Mouse (Mus musculus) forebrain, embryonic 14.5 days (tissue): Measurements from ENCODE around the gene Zpr1. TPM values are rescaled to one million over a fixed set of nuclear protein-coding genes. Genes with fewer than 3 reads are reported as not detected.

ENCODE experiments used
- ATAC-seq: fragments of 200-750 bp; cut with Nextera tagmentation; 2 replicates; pipeline ENCODE4 v1.8.0; 2017; ENCODE audit warnings: mild to moderate bottlenecking, moderate library complexity
- DNase-seq: peaks from one replicate; pipeline ENCODE4 v3.0.0-alpha.2; 2015; ENCODE audit warnings: low spot score
- H3K27ac ChIP-seq: fragments of 300-500 bp; sonication (generic); 2 replicates; pipeline ENCODE4 v1.5.1; 2014; ENCODE audit warnings: low read depth, mild to moderate bottlenecking, control low read depth, low read length, moderate library complexity
- H3K27me3 ChIP-seq: fragments of 300-500 bp; sonication (generic); replicated peaks from 2 replicates; pipeline ENCODE4 v1.6.1; 2014; ENCODE audit warnings: low read length, control low read depth, mixed read lengths; ENCODE audit not compliant: control insufficient read depth, insufficient read depth
- H3K36me3 ChIP-seq: fragments of 300-500 bp; sonication (generic); 2 replicates; pipeline ENCODE4 v1.6.1; 2014; ENCODE audit warnings: low read length, control low read depth; ENCODE audit not compliant: control insufficient read depth, insufficient read depth
- H3K4me1 ChIP-seq: fragments of 300-500 bp; sonication (generic); 2 replicates; pipeline ENCODE4 v1.6.1; 2014; ENCODE audit warnings: antibody characterized with exemption, low read length, control low read depth; ENCODE audit not compliant: control insufficient read depth, insufficient read depth
- H3K4me2 ChIP-seq: fragments of 300-500 bp; sonication (generic); 2 replicates; pipeline ENCODE4 v1.6.1; 2014; ENCODE audit warnings: mild to moderate bottlenecking, control low read depth, low read length
- H3K4me3 ChIP-seq: fragments of 300-500 bp; sonication (generic); 2 replicates; pipeline ENCODE4 v1.5.1; 2014; ENCODE audit warnings: low read depth, low read length, control low read depth
- H3K9ac ChIP-seq: fragments of 300-500 bp; sonication (generic); 2 replicates; pipeline ENCODE4 v1.6.1; 2014; ENCODE audit warnings: mild to moderate bottlenecking, low read length, control low read depth, moderate library complexity
- H3K9me3 ChIP-seq: fragments of 300-500 bp; sonication (generic); replicated peaks from 2 replicates; pipeline ENCODE4 v1.6.1; 2016; ENCODE audit warnings: low read length, control low read depth, mixed read lengths; ENCODE audit not compliant: control insufficient read depth
- WGBS: fragments of 180-500 bp; shearing (Covaris S2); extraction: QIAGEN DNeasy Blood & Tissue Kit; methylation state at CpG from one replicate; pipeline ENCODE4 v1.1.7; 2014; 5-methylcytosine and 5-hydroxymethylcytosine counted together
- polyA plus RNA-seq: library from polyadenylated mRNA; unstranded; fragments of >200 nt; fragmentation: Nextera tagmentation; extraction: Ambion mirVana; gene quantifications from 2 replicates; pipeline ENCODE4 v1.2.1, GENCODE M21; 2014

Zpr1 gene
- polyA plus RNA-seq, 1 experiment from 2014 or later, result 68.8 TPM

DNA sequence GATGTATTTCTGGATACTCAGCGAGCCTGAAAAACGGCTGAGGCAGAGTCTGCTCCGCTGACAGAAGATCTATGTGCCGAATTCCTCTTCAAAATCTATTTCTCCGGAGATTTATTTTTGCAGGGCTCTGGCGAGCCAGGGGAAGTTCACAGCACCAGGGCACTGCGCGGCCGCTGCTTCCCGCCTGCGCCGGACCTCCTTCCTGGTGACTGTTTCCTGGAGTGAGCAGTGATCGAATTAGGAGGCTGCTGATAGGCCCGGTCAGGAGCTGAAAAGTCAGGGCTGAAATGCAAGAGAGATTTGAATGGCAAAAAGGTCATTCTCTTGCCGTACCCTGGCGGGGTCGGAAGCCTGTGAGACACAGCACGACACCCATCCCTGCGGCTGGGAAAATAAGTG, 56.4 kb downstream of the Zpr1 start:
- DNase-seq, result peak; percentile 31
- ATAC-seq, result peak; percentile 26; the same call in 1 of the 2 replicates
- WGBS, result 6% methylated on average over 19 of the region's 19 CpGs
- Histone ChIP-seq H3K36me3 (no peaks in the 10 kb centered on the region), H3K4me3 (peak overlapping the region; percentile 11), H3K9ac (peak overlapping the region; percentile 60), H3K9me3 (no peaks in the 10 kb centered on the region), H3K27me3 (no peaks in the 10 kb centered on the region), H3K4me1 (peaks cover 14% of the 10 kb centered on the region; the same call in 1 of the 2 replicates), H3K4me2 (peak overlapping the region; percentile 50), H3K27ac (peak overlapping the region; percentile 83)

DNA sequence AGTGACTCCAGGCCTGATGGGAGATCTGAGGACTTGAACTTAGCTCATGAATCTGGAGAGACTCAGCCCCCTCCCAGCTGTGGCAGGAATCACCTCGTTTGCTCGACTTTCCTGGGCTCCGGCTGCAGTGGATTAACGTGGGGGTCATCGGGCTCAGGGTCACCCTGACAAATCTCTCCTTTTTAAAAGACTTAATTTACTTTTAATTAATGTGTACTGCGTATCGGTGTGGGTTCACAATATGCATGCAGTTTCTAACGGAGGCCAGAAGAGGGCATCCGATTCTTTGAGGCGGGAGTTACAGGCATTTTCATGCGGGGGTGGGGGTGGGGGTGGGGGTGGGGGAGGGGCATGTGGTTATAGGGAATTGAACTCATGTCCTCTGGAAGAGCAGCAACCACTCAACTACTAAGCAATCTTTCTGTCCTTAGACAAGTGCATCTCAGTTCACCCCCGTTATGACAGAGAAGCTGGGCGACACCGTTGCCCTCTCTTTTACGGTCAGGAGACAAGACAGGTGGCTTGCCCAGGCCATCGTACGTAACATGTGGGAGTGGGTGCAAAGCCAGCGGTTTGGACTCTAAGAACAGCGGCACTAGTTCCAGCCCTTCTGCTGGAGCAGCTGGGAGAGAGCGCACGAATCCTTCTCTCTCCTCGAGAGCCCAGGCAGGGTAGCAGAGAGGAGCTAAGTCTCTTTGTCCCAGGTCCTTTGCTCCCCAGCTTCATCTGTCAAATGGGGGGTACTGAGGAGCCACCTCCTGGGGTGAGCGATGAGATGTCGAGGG, 57.1 kb downstream of the Zpr1 start:
- Histone ChIP-seq H3K4me3 (no peak overlapping the region), H3K27ac (0 out of 2 replicates have a peak overlapping the region, but pooled peaks have one; percentile 83), H3K27me3 (no peaks in the 10 kb centered on the region), H3K9me3 (no peaks in the 10 kb centered on the region), H3K9ac (no peak overlapping the region), H3K36me3 (no peaks in the 10 kb centered on the region), H3K4me1 (peaks cover 14% of the 10 kb centered on the region; the same call in 1 of the 2 replicates), H3K4me2 (no peak overlapping the region)
- ATAC-seq, result no peak
- WGBS, result 22% methylated on average over 24 of the region's 24 CpGs
- no peak for DNase-seq

DNA sequence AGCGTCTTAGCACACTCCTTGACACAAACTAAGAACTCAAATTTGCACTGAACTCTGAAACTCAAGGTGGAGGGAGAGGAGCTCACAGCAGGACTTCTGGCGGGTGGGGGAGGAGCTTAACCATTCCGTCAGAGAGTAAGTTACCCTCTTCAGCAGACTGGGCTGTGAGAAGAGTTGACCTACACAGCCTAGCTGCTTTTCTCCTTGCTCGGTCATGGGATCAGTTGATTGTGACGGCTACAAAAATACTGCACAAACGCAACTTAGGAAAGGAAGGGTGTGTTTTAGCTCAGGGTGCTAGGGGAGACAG, 57.7 kb downstream of the Zpr1 start:
- H3K4me1 ChIP-seq, result peaks cover 14% of the 10 kb centered on the region; the same call in 1 of the 2 replicates
- ATAC-seq (no peak), DNase-seq (no peak)
- no peak overlapping the region for H3K4me2 ChIP-seq
- H3K4me3 ChIP-seq, result no peak overlapping the region
- H3K9me3 ChIP-seq, result no peaks in the 10 kb centered on the region
- no peaks in the 10 kb centered on the region for H3K36me3 ChIP-seq
- no peaks in the 10 kb centered on the region for H3K27me3 ChIP-seq
- no peak overlapping the region for H3K27ac ChIP-seq
- 56% methylated on average over 6 of the region's 6 CpGs for WGBS
- no peak overlapping the region for H3K9ac ChIP-seq

DNA sequence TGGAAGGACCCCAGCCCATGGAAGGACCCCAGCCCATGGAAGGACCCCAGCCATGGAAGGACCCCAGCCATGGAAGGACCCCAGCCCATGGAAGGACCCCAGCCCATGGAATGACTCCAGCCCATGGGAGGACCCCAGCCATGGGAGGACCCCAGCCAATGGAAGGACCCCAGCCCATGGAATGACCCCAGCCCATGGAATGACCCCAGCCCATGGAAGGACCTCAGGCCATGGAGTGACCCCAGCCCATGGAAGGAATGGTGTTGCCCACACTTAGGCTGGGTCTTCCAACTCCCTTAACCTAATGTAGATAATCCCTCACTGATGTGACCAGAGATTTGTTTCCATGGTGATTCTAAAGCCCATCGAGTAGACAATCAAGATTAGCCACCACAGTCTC, 58.4 kb downstream of the Zpr1 start:
- no peak for DNase-seq

More for the DNA sequence above, 58.4 kb downstream of the Zpr1 start:
- Histone ChIP-seq H3K9me3 (no peaks in the 10 kb centered on the region), H3K36me3 (no peaks in the 10 kb centered on the region), H3K9ac (no peak overlapping the region), H3K27ac (no peak overlapping the region), H3K4me2 (no peak overlapping the region), H3K27me3 (no peaks in the 10 kb centered on the region), H3K4me3 (no peak overlapping the region), H3K4me1 (peaks cover 14% of the 10 kb centered on the region; the same call in 1 of the 2 replicates)
- no peak for ATAC-seq
- 75% methylated on average over 1 of the region's 1 CpGs for WGBS

Other genes starting within 250 kb of the Zpr1 start
- gene Apoa1, start 44.5 kb upstream of the Zpr1 start, polyA plus RNA-seq, result 1.6 and 2.0 TPM in 2 replicates
- gene Apoc3, start 37.4 kb upstream of the Zpr1 start, polyA plus RNA-seq, result not detected in 2 replicates
- gene Apoa4, start 32.4 kb upstream of the Zpr1 start, polyA plus RNA-seq, result not detected in 2 replicates
- not detected in 2 replicates for gene Apoa5, start 4.4 kb upstream of the Zpr1 start, polyA plus RNA-seq
- gene Bud13, start 9.9 kb downstream of the Zpr1 start, polyA plus RNA-seq, result 14.9 and 18.7 TPM in 2 replicates
- not detected in 2 replicates for gene 4931429L15Rik, start 46.9 kb downstream of the Zpr1 start, polyA plus RNA-seq